Mouse (Mus musculus) stomach, postnatal 0 days (tissue): ENCODE measurements around the gene Jdp2. TPM values are rescaled to one million over a fixed set of nuclear protein-coding genes. Genes with fewer than 3 reads are reported as not detected.

Experiments
- ATAC-seq: fragments of 200-750 bp; cut with Nextera tagmentation; 2 replicates; pipeline ENCODE4 v1.8.0; 2017; ENCODE audit not compliant: low FRiP score, low TSS enrichment
- DNase-seq: peaks from one replicate; pipeline ENCODE4 v3.0.0-alpha.2; 2016; ENCODE audit warnings: low spot score
- H3K27ac ChIP-seq: fragments of 300-500 bp; sonication (generic); replicated peaks from 2 replicates; pipeline ENCODE4 v1.5.1; 2014; ENCODE audit warnings: mild to moderate bottlenecking, control low read depth
- H3K27me3 ChIP-seq: fragments of 300-500 bp; sonication (generic); 2 replicates; pipeline ENCODE4 v1.6.1; 2014; ENCODE audit warnings: low read length; ENCODE audit not compliant: control insufficient read depth, insufficient read depth
- H3K36me3 ChIP-seq: fragments of 300-500 bp; sonication (generic); 2 replicates; pipeline ENCODE4 v1.6.1; 2014; ENCODE audit warnings: low read length, mixed read lengths; ENCODE audit not compliant: control insufficient read depth, insufficient read depth
- H3K4me1 ChIP-seq: fragments of 300-500 bp; sonication (generic); replicated peaks from 2 replicates; pipeline ENCODE4 v1.6.1; 2014; ENCODE audit warnings: antibody characterized with exemption; ENCODE audit not compliant: control insufficient read depth, insufficient read depth
- H3K4me2 ChIP-seq: fragments of 300-500 bp; sonication (generic); replicated peaks from 2 replicates; pipeline ENCODE4 v1.6.1; 2014; ENCODE audit warnings: low read depth, mild to moderate bottlenecking, control low read depth, moderate library complexity
- H3K4me3 ChIP-seq: fragments of 300-500 bp; sonication (generic); 2 replicates; pipeline ENCODE4 v1.5.1; 2014; ENCODE audit warnings: low read depth, low read length, control low read depth
- H3K9ac ChIP-seq: fragments of 300-500 bp; sonication (generic); 2 replicates; pipeline ENCODE4 v1.6.1; 2014; ENCODE audit warnings: mild to moderate bottlenecking, low read length, control low read depth, mixed read lengths
- H3K9me3 ChIP-seq: fragments of 300-500 bp; sonication (generic); 2 replicates; pipeline ENCODE4 v1.6.1; 2016; ENCODE audit warnings: low read length; ENCODE audit not compliant: control insufficient read depth
- CTCF ChIP-seq: IDR thresholded peaks from 2 replicates; pipeline ENCODE4 v1.5.1; 2016; ENCODE audit warnings: antibody characterized with exemption, low read depth, mild to moderate bottlenecking, moderate library complexity
- EP300 ChIP-seq: optimal IDR thresholded peaks from 2 replicates; pipeline ENCODE3; 2016; ENCODE audit warnings: antibody characterized with exemption
- WGBS: fragments of 180-500 bp; shearing (Covaris S2); extraction: QIAGEN DNeasy Blood & Tissue Kit; methylation state at CpG from one replicate; pipeline ENCODE4 v1.1.7; 2014; 5-methylcytosine and 5-hydroxymethylcytosine counted together
- polyA plus RNA-seq: library from polyadenylated mRNA; unstranded; fragments of >200 nt; fragmentation: Nextera tagmentation; extraction: Ambion mirVana; gene quantifications from 2 replicates; pipeline ENCODE4 v1.2.1, GENCODE M21; 2015

Jdp2 gene
- polyA plus RNA-seq, 1 experiment from 2014 or later = 0.65 TPM

DNA sequence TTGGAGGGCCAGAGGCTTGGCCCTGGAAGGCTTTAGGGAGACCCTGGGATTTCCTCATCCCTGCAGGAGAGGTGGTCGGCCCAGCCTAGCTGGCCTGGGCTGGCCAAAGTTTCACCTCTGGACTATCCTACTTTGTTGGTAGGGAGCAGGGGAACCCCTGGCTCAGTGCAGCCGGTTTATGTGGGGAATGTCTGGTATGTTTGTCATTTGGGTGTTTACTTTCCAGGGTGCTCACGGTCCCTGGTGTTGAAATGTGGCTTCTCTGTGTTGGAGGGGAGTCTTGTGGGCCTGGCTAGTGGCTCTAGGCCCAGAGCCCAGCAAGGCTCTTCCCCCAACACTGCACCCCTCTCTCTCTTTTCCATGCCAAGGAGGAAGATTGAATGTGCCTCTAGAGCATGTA, 24.9 kb downstream of the Jdp2 start:
- H3K9me3 ChIP-seq = no peaks in the 10 kb centered on the region
- no peaks in the 10 kb centered on the region for H3K36me3 ChIP-seq
- H3K4me3 ChIP-seq = no peak overlapping the region
- H3K27ac ChIP-seq = no peak overlapping the region
- H3K9ac ChIP-seq = no peak overlapping the region
- DNase-seq (no peak), ATAC-seq (no peak)
- TF ChIP-seq EP300 (no peak), CTCF (no peak)
- H3K4me1 ChIP-seq = peaks cover 4% of the 10 kb centered on the region; the same call in 1 of the 2 replicates
- no peak overlapping the region for H3K4me2 ChIP-seq
- whole genome bisulfite sequencing = 10% methylated on average over 3 of the region's 3 CpGs
- no peaks in the 10 kb centered on the region for H3K27me3 ChIP-seq

DNA sequence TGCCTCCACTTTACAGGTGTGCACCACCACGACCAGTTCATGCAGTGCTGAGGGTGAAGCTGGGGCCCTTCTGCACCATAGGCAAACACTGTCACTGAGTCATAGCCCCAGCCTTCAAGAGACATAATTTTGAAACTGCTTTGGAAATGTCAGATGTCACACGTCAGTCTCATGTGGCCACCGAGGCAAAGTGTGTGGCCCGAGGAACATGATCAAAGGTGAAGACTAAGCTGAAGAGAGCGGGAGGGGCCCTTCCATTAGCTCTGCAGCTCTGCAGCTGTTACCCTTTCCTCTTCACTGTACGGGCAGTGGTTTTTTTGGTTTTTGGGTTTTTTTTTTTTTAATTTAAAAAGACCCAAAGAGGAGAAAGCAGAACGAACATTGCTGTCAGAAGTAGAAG, 25.8 kb downstream of the Jdp2 start:
- Histone ChIP-seq H3K9me3 (no peaks in the 10 kb centered on the region), H3K27ac (no peak overlapping the region), H3K36me3 (no peaks in the 10 kb centered on the region), H3K4me1 (peaks cover 4% of the 10 kb centered on the region), H3K27me3 (no peaks in the 10 kb centered on the region), H3K4me2 (no peak overlapping the region), H3K4me3 (no peak overlapping the region), H3K9ac (no peak overlapping the region)
- no peak for ATAC-seq
- TF ChIP-seq EP300 = no peak
- TF ChIP-seq CTCF = no peak
- 55% methylated on average over 7 of the region's 7 CpGs for WGBS
- DNase-seq = no peak

- no peak for TF ChIP-seq CTCF
- no peak for TF ChIP-seq EP300
- no peak overlapping the region for H3K4me3 ChIP-seq
- no peaks in the 10 kb centered on the region for H3K36me3 ChIP-seq
- H3K27ac ChIP-seq = no peak overlapping the region
- no peaks in the 10 kb centered on the region for H3K27me3 ChIP-seq
- H3K4me2 ChIP-seq = no peak overlapping the region
- no peak overlapping the region for H3K9ac ChIP-seq
- H3K4me1 ChIP-seq = peaks cover 9% of the 10 kb centered on the region
- 68% methylated on average over 5 of the region's 5 CpGs for WGBS
- DNase-seq = no peak
- no peaks in the 10 kb centered on the region for H3K9me3 ChIP-seq
- ATAC-seq = no peak
Measured at GRCm38 (mm10) chr12:85625852-85626251, 27.0 kb downstream of the Jdp2 start.

DNA sequence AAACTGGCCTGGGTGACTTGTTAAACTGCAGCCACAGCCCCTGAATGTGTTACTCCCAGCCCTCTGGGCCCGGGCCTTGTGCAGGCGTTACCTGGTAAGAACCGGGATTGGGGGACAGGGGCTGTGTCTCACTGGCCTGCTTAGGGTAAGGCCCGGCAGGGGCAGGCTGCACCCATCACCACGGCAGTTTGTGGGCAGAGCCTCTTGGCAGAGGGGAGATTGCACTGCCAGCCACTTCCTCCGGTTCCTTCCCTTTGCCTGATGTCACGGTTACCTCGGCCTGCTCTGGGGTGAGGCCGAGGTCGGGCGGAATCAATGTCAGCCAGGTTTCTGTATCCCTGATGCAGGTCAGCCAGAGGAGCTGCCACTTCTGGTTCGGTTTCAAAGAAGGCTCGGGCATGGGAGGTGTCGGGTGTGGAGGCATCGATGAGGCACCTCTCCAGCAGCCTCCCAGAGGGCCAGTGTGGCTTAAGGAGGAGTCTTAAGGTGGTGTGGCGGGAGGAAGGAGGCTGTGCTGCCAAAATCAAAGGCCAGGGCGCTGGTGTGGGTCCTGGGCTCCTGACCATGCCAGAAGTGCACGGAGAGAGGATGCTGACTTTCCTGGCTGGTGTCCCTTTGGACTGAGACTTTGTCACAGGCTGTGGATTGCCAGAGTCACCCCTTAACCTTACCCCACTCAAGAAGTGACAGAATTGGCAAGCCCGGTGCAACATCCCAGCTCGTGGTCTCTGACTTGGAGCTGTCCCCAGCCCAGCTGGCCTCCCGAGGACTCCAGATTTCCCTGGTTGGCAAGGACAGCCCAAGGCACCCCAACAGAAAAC, 31.0 kb downstream of the Jdp2 start:
- H3K4me2 ChIP-seq = no peak overlapping the region
- DNase-seq = no peak
- H3K36me3 ChIP-seq = 0 out of 2 replicates have a peak, but pooled peaks cover 8% of the 10 kb centered on the region
- no peaks in the 10 kb centered on the region for H3K27me3 ChIP-seq
- H3K4me1 ChIP-seq = peaks cover 5% of the 10 kb centered on the region; the same call in 1 of the 2 replicates
- no peaks in the 10 kb centered on the region for H3K9me3 ChIP-seq
- no peak overlapping the region for H3K4me3 ChIP-seq
- ATAC-seq = 0 out of 2 replicates have a peak, but pooled peaks have one; percentile 25
- TF ChIP-seq EP300 (no peak), CTCF (no peak)
- no peak overlapping the region for H3K27ac ChIP-seq
- 61% methylated on average over 21 of the region's 21 CpGs for WGBS
- 0 out of 2 replicates have a peak overlapping the region, but pooled peaks have one; percentile 18 for H3K9ac ChIP-seq

- H3K36me3 ChIP-seq = 0 out of 2 replicates have a peak, but pooled peaks cover 8% of the 10 kb centered on the region
- ATAC-seq (peak; percentile 58), DNase-seq (peak; percentile 73)
- H3K9ac ChIP-seq = no peak overlapping the region
- H3K9me3 ChIP-seq = no peaks in the 10 kb centered on the region
- no peaks in the 10 kb centered on the region for H3K27me3 ChIP-seq
- H3K4me2 ChIP-seq = no peak overlapping the region
- peaks cover 5% of the 10 kb centered on the region; the same call in 1 of the 2 replicates for H3K4me1 ChIP-seq
- H3K27ac ChIP-seq = no peak overlapping the region
- TF ChIP-seq EP300 (no peak), CTCF (no peak)
- WGBS = 33% methylated on average over 4 of the region's 4 CpGs
- H3K4me3 ChIP-seq = no peak overlapping the region
Measured at GRCm38 (mm10) chr12:85631196-85631595, 32.4 kb downstream of the Jdp2 start.

GRCm38 (mm10) chr12:85632321-85632720, 33.5 kb downstream of the Jdp2 start:
- H3K4me2 ChIP-seq = no peak overlapping the region
- TF ChIP-seq CTCF = no peak
- no peak for TF ChIP-seq EP300
- no peak overlapping the region for H3K27ac ChIP-seq
- no peaks in the 10 kb centered on the region for H3K9me3 ChIP-seq
- WGBS = 94% methylated on average over 10 of the region's 10 CpGs
- no peak overlapping the region for H3K9ac ChIP-seq
- H3K4me3 ChIP-seq = no peak overlapping the region
- H3K36me3 ChIP-seq = 0 out of 2 replicates have a peak, but pooled peaks cover 8% of the 10 kb centered on the region
- H3K27me3 ChIP-seq = no peaks in the 10 kb centered on the region
- no peak for ATAC-seq
- peaks cover 5% of the 10 kb centered on the region; the same call in 1 of the 2 replicates for H3K4me1 ChIP-seq
- DNase-seq = no peak
